Mouse (Mus musculus): ENCODE results near the gene Cgnl1.

GRCm38 (mm10) chr9:71722366-71722765 lies 49.0 kb downstream of the Cgnl1 start:
- TF ChIP-seq POLR2A (IDR thresholded peaks at IDR 0.05; ENCODE audit: extremely low read depth, insufficient read depth, low read length) (no peak), CTCF (IDR thresholded peaks at IDR 0.05; ENCODE audit: low read depth, low read length) (no peak)
